Mouse (Mus musculus) CD4-positive helper T cell, adult 2 months (primary cell): Measurements from ENCODE around the gene Cep170b.

ENCODE experiments used
- DNase-seq: peaks from one replicate; pipeline ENCODE4 v3.0.0-alpha.2; 2012; ENCODE audit warnings: low read depth, missing footprints, low spot score

Cep170b gene

GRCm38 (mm10) chr12:112763176-112763575, 42.9 kb downstream of the Cep170b start:
- DNase-seq = no peak

- DNase-seq = no peak
These were observed 43.9 kb downstream of the Cep170b start for GRCm38 (mm10) chr12:112764141-112764540.

GRCm38 (mm10) chr12:112764991-112765390, 44.7 kb downstream of the Cep170b start:
- no peak for DNase-seq

DNA sequence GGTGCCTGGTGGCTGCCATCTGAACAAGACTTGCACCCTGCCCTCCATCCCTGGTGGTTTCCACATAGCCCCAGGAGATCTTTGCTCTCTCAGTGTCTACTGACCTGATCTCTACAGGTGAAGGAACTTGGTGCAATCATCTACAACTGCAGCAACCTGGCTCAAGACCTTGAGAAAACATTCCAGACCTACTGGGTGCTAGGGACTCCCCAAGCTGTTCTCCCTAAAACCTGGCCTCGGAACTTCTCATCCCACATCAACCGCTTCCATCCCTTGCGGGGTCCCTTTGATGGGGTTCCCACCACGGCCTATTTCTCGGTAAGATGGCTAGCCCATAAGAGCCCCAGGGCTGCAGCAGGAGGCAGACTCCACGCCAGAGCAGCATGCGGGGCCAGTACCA, 46.3 kb downstream of the Cep170b start:
- no peak for DNase-seq

- DNase-seq = no peak
These were observed 47.0 kb downstream of the Cep170b start for GRCm38 (mm10) chr12:112767036-112767890.

DNA sequence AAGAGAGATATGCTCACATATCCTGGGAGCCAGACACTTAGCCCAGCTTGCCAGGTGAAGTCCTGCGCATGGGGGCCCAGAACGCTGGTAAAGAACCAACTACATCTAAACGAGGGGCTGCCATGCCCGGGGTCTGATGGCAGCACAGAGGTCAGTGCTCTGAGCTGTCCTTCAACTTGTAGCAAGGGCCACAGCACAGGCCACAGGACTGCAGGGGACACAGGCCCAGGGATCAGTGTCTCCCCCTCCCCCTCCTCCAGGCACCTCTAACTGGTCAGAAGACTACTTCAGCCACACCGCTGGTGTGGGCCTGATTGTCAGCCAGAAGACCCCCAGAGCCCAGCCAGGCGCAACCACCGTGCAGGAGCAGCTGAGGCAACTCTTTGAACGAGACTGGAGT, 47.9 kb downstream of the Cep170b start:
- no peak for DNase-seq

- no peak for DNase-seq
These were observed 48.8 kb downstream of the Cep170b start for GRCm38 (mm10) chr12:112769031-112769430.

GRCm38 (mm10) chr12:112769751-112770150, 49.5 kb downstream of the Cep170b start:
- no peak for DNase-seq

DNA sequence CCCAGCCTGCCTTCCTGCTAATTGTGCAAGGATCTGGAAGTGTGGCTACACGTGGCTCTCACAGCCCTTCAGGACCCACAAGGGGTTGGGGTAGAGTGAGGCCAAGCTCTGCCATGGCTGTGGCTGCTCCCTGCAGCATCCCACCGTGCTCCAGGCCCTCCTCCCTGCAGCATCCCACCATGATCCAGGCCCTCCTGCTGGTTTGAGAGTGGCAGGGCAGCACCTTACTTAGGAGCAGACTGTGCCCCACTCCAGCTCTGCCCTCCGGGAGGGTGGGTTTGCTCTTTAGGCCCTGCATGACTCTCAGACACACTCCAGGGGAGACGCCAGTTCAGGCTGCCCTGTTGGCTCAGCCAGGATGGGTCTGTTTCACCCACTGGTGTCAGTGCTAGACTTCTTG, 50.1 kb downstream of the Cep170b start:
- DNase-seq = no peak

- DNase-seq = no peak
These were observed 52.1 kb downstream of the Cep170b start for GRCm38 (mm10) chr12:112772306-112772705.

GRCm38 (mm10) chr12:112773366-112773765, 53.1 kb downstream of the Cep170b start:
- no peak for DNase-seq

- no peak for DNase-seq
These were observed 53.8 kb downstream of the Cep170b start for GRCm38 (mm10) chr12:112774026-112774425.

GRCm38 (mm10) chr12:112774481-112774880, 54.2 kb downstream of the Cep170b start:
- no peak for DNase-seq

GRCm38 (mm10) chr12:112791026-112791425, 70.8 kb downstream of the Cep170b start:
- no peak for DNase-seq

DNA sequence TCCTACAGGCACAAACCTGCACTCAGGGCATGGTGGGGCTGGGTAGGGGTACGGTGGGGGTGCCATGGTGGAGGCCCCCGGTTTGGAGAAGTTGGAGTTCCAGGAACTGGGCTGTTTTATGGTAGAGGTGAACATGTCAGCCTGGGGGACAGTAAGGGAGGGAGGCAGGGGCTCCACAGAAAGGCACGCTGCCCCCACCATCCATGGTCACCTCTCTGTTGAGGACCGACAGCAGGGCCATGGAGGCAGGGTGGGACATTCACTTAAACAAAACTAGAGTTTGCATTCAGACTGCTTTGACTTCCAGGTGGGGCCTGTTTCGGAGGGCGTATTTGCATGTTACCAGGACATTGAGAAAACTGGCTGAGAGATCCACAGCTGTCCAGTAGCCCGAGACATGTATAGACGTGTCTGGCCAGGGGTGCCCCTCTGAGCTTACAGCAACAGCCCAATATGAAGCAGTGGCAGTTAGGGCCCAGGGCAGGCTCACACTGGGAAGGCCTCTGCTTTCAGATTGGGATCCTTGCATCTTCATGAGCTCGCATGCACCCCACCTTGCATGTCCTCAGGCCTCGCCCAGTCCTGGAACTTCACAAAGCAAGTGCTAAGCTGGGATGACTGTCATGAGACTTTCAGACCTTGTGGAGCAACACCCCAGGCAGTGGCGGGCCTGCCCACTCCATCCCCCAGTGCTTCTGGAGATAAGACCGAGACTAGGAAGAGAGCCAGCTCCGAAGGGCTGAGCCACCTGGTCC, 73.5 kb downstream of the Cep170b start:
- no peak for DNase-seq

- no peak for DNase-seq
These were observed 74.1 kb downstream of the Cep170b start for GRCm38 (mm10) chr12:112794356-112794816.

GRCm38 (mm10) chr12:112794998-112795397, 74.7 kb downstream of the Cep170b start:
- DNase-seq = no peak

DNA sequence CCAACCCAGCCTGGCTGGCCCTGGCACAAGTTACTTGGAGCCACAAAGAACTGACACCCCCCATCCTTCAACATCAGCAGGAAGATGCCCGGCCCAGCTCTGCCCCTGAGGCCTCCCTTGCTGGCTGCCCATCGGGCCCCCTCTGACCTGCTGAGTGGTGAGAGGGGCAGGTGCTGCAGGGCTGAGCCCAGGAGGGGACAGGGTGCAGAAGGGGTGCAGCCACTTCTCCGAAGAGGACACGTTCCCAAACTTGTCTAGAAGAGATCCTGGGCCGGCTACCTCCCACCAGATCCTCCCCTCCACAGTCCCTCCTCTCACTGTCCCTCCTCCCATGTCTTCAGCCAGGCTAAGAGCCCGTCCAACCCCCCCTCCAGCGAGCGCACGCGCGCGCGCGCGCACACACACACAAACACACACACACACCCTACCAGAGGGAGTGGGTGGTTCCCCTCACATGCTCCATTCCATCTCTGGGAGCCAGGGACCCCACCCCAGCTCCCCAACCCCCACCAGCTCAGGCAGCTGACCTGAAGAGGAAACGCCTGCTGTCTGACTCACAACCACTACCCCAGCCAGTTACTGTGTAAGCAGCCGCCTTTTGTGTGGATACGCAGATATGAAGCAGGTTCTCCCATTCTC, 75.3 kb downstream of the Cep170b start:
- no peak for DNase-seq
